Mouse (Mus musculus): ENCODE results near the gene Zdhhc4. TPM values are rescaled to one million over a fixed set of nuclear protein-coding genes. Genes with fewer than 3 reads are reported as not detected.

Zdhhc4 gene
- polyA plus RNA-seq, 1 experiment from 2014 or later = 71.9 TPM

GRCm38 (mm10) chr5:143287774-143288328 lies 41.2 kb downstream of the Zdhhc4 start:
- DNase-seq (ENCODE audit: low spot score) = peak; percentile 61
- Histone ChIP-seq H3K9ac (ENCODE audit: low read length) (peak overlapping the region; percentile 33), H3K27me3 (ENCODE audit: control insufficient read depth, insufficient read depth, low read length) (peaks cover 47% of the 10 kb centered on the region)

GRCm38 (mm10) chr5:143284762-143285161 lies 44.3 kb downstream of the Zdhhc4 start:
- Histone ChIP-seq H3K36me3 (ENCODE audit: control insufficient read depth, insufficient read depth, low read length) (no peaks in the 10 kb centered on the region), H3K27ac (ENCODE audit: low read depth, low read length) (no peak overlapping the region), H3K9ac (ENCODE audit: low read length) (no peak overlapping the region), H3K4me1 (replicated peaks; ENCODE audit: control insufficient read depth, insufficient read depth, low read length) (peaks cover 3% of the 10 kb centered on the region; the same call in 1 of the 2 replicates), H3K27me3 (ENCODE audit: control insufficient read depth, insufficient read depth, low read length) (peaks cover 32% of the 10 kb centered on the region), H3K4me3 (ENCODE audit: low read depth, low read length) (no peak overlapping the region), H3K9me3 (ENCODE audit: control insufficient read depth, low read length) (no peaks in the 10 kb centered on the region), H3K4me2 (ENCODE audit: low read depth, low read length, severe bottlenecking) (no peak overlapping the region)
- ATAC-seq (replicated peaks; ENCODE audit: low FRiP score) = no peak
- WGBS = 53% methylated on average over 6 of the region's 6 CpGs
- DNase-seq (ENCODE audit: low spot score) = no peak

More at GRCm38 (mm10) chr5:143287774-143288328, 41.2 kb downstream of the Zdhhc4 start:
- Histone ChIP-seq H3K36me3 (ENCODE audit: control insufficient read depth, insufficient read depth, low read length) (no peaks in the 10 kb centered on the region), H3K4me3 (ENCODE audit: low read depth, low read length) (peak overlapping the region; percentile 23), H3K4me1 (replicated peaks; ENCODE audit: control insufficient read depth, insufficient read depth, low read length) (peaks cover 3% of the 10 kb centered on the region; the same call in 1 of the 2 replicates), H3K4me2 (ENCODE audit: low read depth, low read length, severe bottlenecking) (peak overlapping the region; percentile 52), H3K27ac (ENCODE audit: low read depth, low read length) (no peak overlapping the region), H3K9me3 (ENCODE audit: control insufficient read depth, low read length) (no peaks in the 10 kb centered on the region)
- ATAC-seq (replicated peaks; ENCODE audit: low FRiP score) = no peak
- WGBS = 1% methylated on average over 48 of the region's 48 CpGs

GRCm38 (mm10) chr5:143279247-143279646 lies 49.8 kb downstream of the Zdhhc4 start:
- ATAC-seq (replicated peaks; ENCODE audit: low FRiP score) = no peak
- no peak overlapping the region for H3K27ac ChIP-seq (ENCODE audit: low read depth, low read length)
- 43% methylated on average over 10 of the region's 10 CpGs for WGBS

GRCm38 (mm10) chr5:143275761-143276160 lies 53.3 kb downstream of the Zdhhc4 start:
- Histone ChIP-seq H3K36me3 (ENCODE audit: control insufficient read depth, insufficient read depth, low read length) (no peaks in the 10 kb centered on the region), H3K4me2 (ENCODE audit: low read depth, low read length, severe bottlenecking) (no peak overlapping the region), H3K9me3 (ENCODE audit: control insufficient read depth, low read length) (no peaks in the 10 kb centered on the region), H3K9ac (ENCODE audit: low read length) (no peak overlapping the region), H3K27me3 (ENCODE audit: control insufficient read depth, insufficient read depth, low read length) (no peaks in the 10 kb centered on the region), H3K4me3 (ENCODE audit: low read depth, low read length) (no peak overlapping the region), H3K27ac (ENCODE audit: low read depth, low read length) (no peak overlapping the region), H3K4me1 (replicated peaks; ENCODE audit: control insufficient read depth, insufficient read depth, low read length) (peaks cover 2% of the 10 kb centered on the region; the same call in 1 of the 2 replicates)
- no peak for ATAC-seq (replicated peaks; ENCODE audit: low FRiP score)
- 59% methylated on average over 5 of the region's 5 CpGs for WGBS
- no peak for DNase-seq (ENCODE audit: low spot score)

More at GRCm38 (mm10) chr5:143279247-143279646, 49.8 kb downstream of the Zdhhc4 start:
- no peaks in the 10 kb centered on the region for H3K9me3 ChIP-seq (ENCODE audit: control insufficient read depth, low read length)
- H3K36me3 ChIP-seq (ENCODE audit: control insufficient read depth, insufficient read depth, low read length) = no peaks in the 10 kb centered on the region
- no peak overlapping the region for H3K4me3 ChIP-seq (ENCODE audit: low read depth, low read length)
- no peak for DNase-seq (ENCODE audit: low spot score)
- no peaks in the 10 kb centered on the region for H3K27me3 ChIP-seq (ENCODE audit: control insufficient read depth, insufficient read depth, low read length)
- no peak overlapping the region for H3K4me2 ChIP-seq (ENCODE audit: low read depth, low read length, severe bottlenecking)
- no peak overlapping the region for H3K9ac ChIP-seq (ENCODE audit: low read length)
- H3K4me1 ChIP-seq (replicated peaks; ENCODE audit: control insufficient read depth, insufficient read depth, low read length) = 0 out of 2 replicates have a peak, but pooled peaks cover 2% of the 10 kb centered on the region

- WGBS = 88% methylated on average over 16 of the region's 16 CpGs
- Histone ChIP-seq H3K27ac (ENCODE audit: low read depth, low read length) (no peak overlapping the region), H3K9ac (ENCODE audit: low read length) (no peak overlapping the region), H3K4me2 (ENCODE audit: low read depth, low read length, severe bottlenecking) (no peak overlapping the region), H3K27me3 (ENCODE audit: control insufficient read depth, insufficient read depth, low read length) (no peaks in the 10 kb centered on the region), H3K4me3 (ENCODE audit: low read depth, low read length) (no peak overlapping the region), H3K36me3 (ENCODE audit: control insufficient read depth, insufficient read depth, low read length) (no peaks in the 10 kb centered on the region), H3K4me1 (replicated peaks; ENCODE audit: control insufficient read depth, insufficient read depth, low read length) (peaks cover 11% of the 10 kb centered on the region), H3K9me3 (ENCODE audit: control insufficient read depth, low read length) (no peaks in the 10 kb centered on the region)
- no peak for DNase-seq (ENCODE audit: low spot score)
- ATAC-seq (replicated peaks; ENCODE audit: low FRiP score) = no peak
Measured at GRCm38 (mm10) chr5:143272540-143273330, 56.3 kb downstream of the Zdhhc4 start.

- Histone ChIP-seq H3K9me3 (ENCODE audit: control insufficient read depth, low read length) (no peaks in the 10 kb centered on the region), H3K4me2 (ENCODE audit: low read depth, low read length, severe bottlenecking) (no peak overlapping the region), H3K4me3 (ENCODE audit: low read depth, low read length) (no peak overlapping the region), H3K4me1 (replicated peaks; ENCODE audit: control insufficient read depth, insufficient read depth, low read length) (peaks cover 11% of the 10 kb centered on the region), H3K27me3 (ENCODE audit: control insufficient read depth, insufficient read depth, low read length) (no peaks in the 10 kb centered on the region), H3K36me3 (ENCODE audit: control insufficient read depth, insufficient read depth, low read length) (no peaks in the 10 kb centered on the region), H3K27ac (ENCODE audit: low read depth, low read length) (no peak overlapping the region), H3K9ac (ENCODE audit: low read length) (no peak overlapping the region)
- WGBS = 75% methylated on average over 3 of the region's 3 CpGs
- DNase-seq (ENCODE audit: low spot score) (no peak), ATAC-seq (replicated peaks; ENCODE audit: low FRiP score) (no peak)
Measured at GRCm38 (mm10) chr5:143272108-143272507, 56.9 kb downstream of the Zdhhc4 start.

GRCm38 (mm10) chr5:143271642-143272041 lies 57.4 kb downstream of the Zdhhc4 start:
- Histone ChIP-seq H3K4me1 (replicated peaks; ENCODE audit: control insufficient read depth, insufficient read depth, low read length) (peaks cover 11% of the 10 kb centered on the region), H3K9ac (ENCODE audit: low read length) (no peak overlapping the region), H3K27me3 (ENCODE audit: control insufficient read depth, insufficient read depth, low read length) (no peaks in the 10 kb centered on the region), H3K27ac (ENCODE audit: low read depth, low read length) (no peak overlapping the region), H3K4me2 (ENCODE audit: low read depth, low read length, severe bottlenecking) (no peak overlapping the region), H3K4me3 (ENCODE audit: low read depth, low read length) (no peak overlapping the region), H3K36me3 (ENCODE audit: control insufficient read depth, insufficient read depth, low read length) (no peaks in the 10 kb centered on the region), H3K9me3 (ENCODE audit: control insufficient read depth, low read length) (no peaks in the 10 kb centered on the region)
- no peak for ATAC-seq (replicated peaks; ENCODE audit: low FRiP score)
- WGBS = 86% methylated on average over 6 of the region's 6 CpGs
- no peak for DNase-seq (ENCODE audit: low spot score)

- DNase-seq (ENCODE audit: low spot score) (no peak), ATAC-seq (replicated peaks; ENCODE audit: low FRiP score) (peak; percentile 28)
- WGBS = 5% methylated on average over 12 of the region's 12 CpGs
- no peak overlapping the region for H3K27ac ChIP-seq (ENCODE audit: low read depth, low read length)
- no peaks in the 10 kb centered on the region for H3K9me3 ChIP-seq (ENCODE audit: control insufficient read depth, low read length)
- peak overlapping the region; percentile 96 for H3K4me2 ChIP-seq (ENCODE audit: low read depth, low read length, severe bottlenecking)
- peaks cover 11% of the 10 kb centered on the region for H3K4me1 ChIP-seq (replicated peaks; ENCODE audit: control insufficient read depth, insufficient read depth, low read length)
- H3K4me3 ChIP-seq (ENCODE audit: low read depth, low read length) = peak overlapping the region; percentile 96
- no peaks in the 10 kb centered on the region for H3K36me3 ChIP-seq (ENCODE audit: control insufficient read depth, insufficient read depth, low read length)
- no peaks in the 10 kb centered on the region for H3K27me3 ChIP-seq (ENCODE audit: control insufficient read depth, insufficient read depth, low read length)
- peak overlapping the region; percentile 97 for H3K9ac ChIP-seq (ENCODE audit: low read length)
Measured at GRCm38 (mm10) chr5:143270151-143270519, 58.9 kb downstream of the Zdhhc4 start.
